Mouse (Mus musculus) neural tube, embryonic 14.5 days (tissue): ENCODE measurements at regions not wholly inside any gene's neighbourhood (a gene's known extent, or its start where the extent isn't known, plus 50 kb on each side); places are given as distances from the start of the nearest gene placed in this dataset.

Experiments used
- ATAC-seq: fragments of 200-750 bp; cut with Nextera tagmentation; 2 replicates; pipeline ENCODE4 v1.8.0; 2017; ENCODE audit warnings: low read depth, mild to moderate bottlenecking, moderate TSS enrichment, moderate library complexity
- H3K27ac ChIP-seq: fragments of 300-500 bp; sonication (generic); 2 replicates; pipeline ENCODE4 v1.5.1; 2014; ENCODE audit warnings: low read depth, mild to moderate bottlenecking, control low read depth, low read length, moderate library complexity, mixed read lengths
- H3K27me3 ChIP-seq: fragments of 300-500 bp; sonication (generic); 2 replicates; pipeline ENCODE4 v1.6.1; 2014; ENCODE audit warnings: low read length; ENCODE audit not compliant: control insufficient read depth, insufficient read depth
- H3K36me3 ChIP-seq: fragments of 300-500 bp; sonication (generic); 2 replicates; pipeline ENCODE4 v1.6.1; 2014; ENCODE audit warnings: low read length, mixed read lengths; ENCODE audit not compliant: control insufficient read depth, insufficient read depth
- H3K4me1 ChIP-seq: fragments of 300-500 bp; sonication (generic); 2 replicates; pipeline ENCODE4 v1.6.1; 2014; ENCODE audit warnings: low read length; ENCODE audit not compliant: control insufficient read depth, insufficient read depth
- H3K4me2 ChIP-seq: fragments of 300-500 bp; sonication (generic); 2 replicates; pipeline ENCODE4 v1.6.1; 2014; ENCODE audit warnings: mild to moderate bottlenecking, low read depth, low read length, control low read depth
- H3K4me3 ChIP-seq: fragments of 300-500 bp; sonication (generic); 2 replicates; pipeline ENCODE4 v1.5.1; 2014; ENCODE audit warnings: low read depth, low read length, control low read depth, mixed read lengths
- H3K9ac ChIP-seq: fragments of 300-500 bp; sonication (generic); replicated peaks from 2 replicates; pipeline ENCODE4 v1.6.1; 2014; ENCODE audit warnings: low read depth, mild to moderate bottlenecking, control low read depth, low read length, mixed read lengths
- H3K9me3 ChIP-seq: fragments of 300-500 bp; sonication (generic); 2 replicates; pipeline ENCODE4 v1.6.1; 2016; ENCODE audit warnings: low read length; ENCODE audit not compliant: control insufficient read depth
- WGBS: fragments of 180-500 bp; shearing (Covaris S2); extraction: QIAGEN DNeasy Blood & Tissue Kit; methylation state at CpG from one replicate; pipeline ENCODE4 v1.1.7; 2014; 5-methylcytosine and 5-hydroxymethylcytosine counted together

GRCm38 (mm10) chr5:80670258-80670947, 349.5 kb upstream of the Adgrl3 start:
- Histone ChIP-seq H3K9ac (no peak overlapping the region), H3K36me3 (no peaks in the 10 kb centered on the region), H3K4me1 (no peaks in the 10 kb centered on the region), H3K27me3 (no peaks in the 10 kb centered on the region), H3K27ac (no peak overlapping the region), H3K4me3 (no peak overlapping the region), H3K9me3 (no peaks in the 10 kb centered on the region), H3K4me2 (no peak overlapping the region)
- no peak for ATAC-seq
- WGBS: 88% methylated on average over 7 of the region's 7 CpGs

DNA sequence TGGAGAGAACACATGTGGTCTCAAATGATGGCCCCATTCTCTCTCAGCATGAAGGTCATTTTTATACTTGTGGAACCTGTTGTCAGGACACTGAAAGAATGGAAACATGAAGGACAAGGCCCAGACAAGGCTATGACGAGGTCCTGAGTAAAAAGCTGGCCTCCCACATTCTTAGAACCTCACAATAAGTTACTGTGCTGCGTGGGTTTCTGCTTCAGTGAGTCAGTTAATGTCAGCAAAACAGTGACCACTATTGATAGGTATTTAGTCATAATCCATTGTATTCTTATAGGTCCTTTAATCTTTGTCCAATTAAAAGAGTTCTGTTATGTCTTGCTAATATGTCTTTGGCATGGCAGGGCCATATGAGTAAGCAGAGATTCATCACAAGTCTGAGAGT, 336.5 kb upstream of the Adgrl3 start:
- H3K4me1 ChIP-seq: no peaks in the 10 kb centered on the region
- ATAC-seq: no peak
- H3K9me3 ChIP-seq: no peaks in the 10 kb centered on the region
- H3K27me3 ChIP-seq: no peaks in the 10 kb centered on the region
- 72% methylated on average over 2 of the region's 2 CpGs for WGBS
- H3K27ac ChIP-seq: no peak overlapping the region
- no peak overlapping the region for H3K4me3 ChIP-seq
- H3K9ac ChIP-seq: no peak overlapping the region
- no peak overlapping the region for H3K4me2 ChIP-seq
- no peaks in the 10 kb centered on the region for H3K36me3 ChIP-seq

DNA sequence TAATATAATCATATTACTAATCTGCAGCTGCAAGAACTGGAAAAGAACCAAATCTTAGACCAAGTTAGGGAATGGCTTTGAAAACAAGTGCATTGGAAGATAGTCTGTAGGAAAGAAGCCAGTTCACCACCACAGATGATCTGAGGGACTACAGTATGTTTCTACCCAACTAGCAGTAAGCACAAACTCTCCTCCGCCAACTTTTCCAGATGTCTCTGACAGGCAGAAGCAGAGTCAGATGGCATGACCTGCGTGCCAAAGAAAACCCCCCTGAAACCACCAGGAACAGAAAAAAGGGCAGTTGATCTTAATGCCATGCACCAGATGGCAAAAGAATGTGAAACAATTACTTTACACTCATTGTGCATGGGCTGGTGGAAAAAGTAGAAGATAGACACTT, 319.1 kb upstream of the Adgrl3 start:
- H3K4me1 ChIP-seq: no peaks in the 10 kb centered on the region
- H3K9ac ChIP-seq: no peak overlapping the region
- no peaks in the 10 kb centered on the region for H3K27me3 ChIP-seq
- no peak for ATAC-seq
- no peak overlapping the region for H3K4me3 ChIP-seq
- H3K36me3 ChIP-seq: no peaks in the 10 kb centered on the region
- no peak overlapping the region for H3K27ac ChIP-seq
- 89% methylated on average over 2 of the region's 2 CpGs for WGBS
- H3K9me3 ChIP-seq: no peaks in the 10 kb centered on the region
- no peak overlapping the region for H3K4me2 ChIP-seq

GRCm38 (mm10) chr5:80704732-80705131, 315.2 kb upstream of the Adgrl3 start:
- no peaks in the 10 kb centered on the region for H3K36me3 ChIP-seq
- ATAC-seq: no peak
- H3K27me3 ChIP-seq: no peaks in the 10 kb centered on the region
- no peaks in the 10 kb centered on the region for H3K4me1 ChIP-seq
- WGBS: 46% methylated on average over 2 of the region's 2 CpGs
- H3K9me3 ChIP-seq: no peaks in the 10 kb centered on the region
- no peak overlapping the region for H3K4me2 ChIP-seq
- H3K9ac ChIP-seq: no peak overlapping the region
- H3K4me3 ChIP-seq: no peak overlapping the region
- H3K27ac ChIP-seq: no peak overlapping the region

DNA sequence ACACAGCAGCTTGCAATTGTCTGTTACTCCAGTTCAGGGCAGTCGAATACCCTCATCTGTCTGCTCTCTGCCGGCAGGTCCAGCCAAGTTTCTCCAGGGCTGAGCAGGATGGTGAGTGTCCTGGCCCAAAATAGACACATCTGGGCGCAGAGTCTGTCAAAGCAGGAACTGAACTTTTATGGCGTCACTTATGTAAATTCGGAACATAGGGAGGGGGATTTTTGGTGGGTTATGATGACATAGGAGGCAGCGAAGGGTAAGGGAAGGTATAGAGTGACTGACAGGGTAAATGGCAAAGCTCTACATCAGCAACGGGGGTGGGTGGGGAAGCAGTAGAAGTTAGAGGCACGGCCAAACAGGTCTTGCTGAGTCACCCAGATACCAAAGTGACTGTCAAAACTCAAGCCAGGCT, 313.3 kb upstream of the Adgrl3 start:
- H3K27me3 ChIP-seq: no peaks in the 10 kb centered on the region
- H3K9ac ChIP-seq: no peak overlapping the region
- H3K4me1 ChIP-seq: no peaks in the 10 kb centered on the region
- H3K4me2 ChIP-seq: no peak overlapping the region
- H3K36me3 ChIP-seq: no peaks in the 10 kb centered on the region
- H3K4me3 ChIP-seq: no peak overlapping the region
- no peak overlapping the region for H3K27ac ChIP-seq
- H3K9me3 ChIP-seq: no peaks in the 10 kb centered on the region
- 72% methylated on average over 8 of the region's 8 CpGs for WGBS
- ATAC-seq: no peak
